Mouse (Mus musculus): Measurements from ENCODE around the gene Cops2. TPM values are rescaled to one million over a fixed set of nuclear protein-coding genes. Genes with fewer than 3 reads are reported as not detected.

The Cops2 gene
- polyA plus RNA-seq, 1 experiment from 2014 or later: 58.0 TPM

- Histone ChIP-seq H3K9ac (replicated peaks) (peak overlapping the region; percentile 57), H3K36me3 (no peaks in the 10 kb centered on the region; the same call in 1 of the 2 replicates), H3K4me3 (replicated peaks) (peak overlapping the region; percentile 54), H3K4me2 (peak overlapping the region; percentile 73), H3K27me3 (replicated peaks) (no peaks in the 10 kb centered on the region), H3K9me3 (replicated peaks) (no peaks in the 10 kb centered on the region), H3K27ac (replicated peaks) (peak overlapping the region; percentile 60; the same call in 1 of the 2 replicates), H3K4me1 (peaks cover 17% of the 10 kb centered on the region)
- peak; percentile 90 for ATAC-seq (ENCODE audit: low FRiP score)
- 10% methylated on average over 23 of the region's 23 CpGs for WGBS
Observed at GRCm38 (mm10) chr2:125866058-125866740, 7.3 kb upstream of the Cops2 start.

- Histone ChIP-seq H3K36me3 (no peaks in the 10 kb centered on the region; the same call in 1 of the 2 replicates), H3K27me3 (replicated peaks) (no peaks in the 10 kb centered on the region), H3K27ac (replicated peaks) (peak overlapping the region; percentile 60; the same call in 1 of the 2 replicates), H3K4me2 (peak overlapping the region; percentile 73), H3K4me3 (replicated peaks) (peak overlapping the region; percentile 54), H3K9ac (replicated peaks) (no peak overlapping the region), H3K4me1 (peaks cover 17% of the 10 kb centered on the region), H3K9me3 (replicated peaks) (no peaks in the 10 kb centered on the region)
- no peak for ATAC-seq (ENCODE audit: low FRiP score)
Observed at GRCm38 (mm10) chr2:125865585-125865984, 6.6 kb upstream of the Cops2 start.

- H3K9me3 ChIP-seq (replicated peaks): no peaks in the 10 kb centered on the region
- H3K4me3 ChIP-seq (replicated peaks): no peak overlapping the region
- ATAC-seq (ENCODE audit: low FRiP score): no peak
- H3K4me2 ChIP-seq: no peak overlapping the region
- H3K27me3 ChIP-seq (replicated peaks): no peaks in the 10 kb centered on the region
- H3K36me3 ChIP-seq: no peaks in the 10 kb centered on the region
- H3K9ac ChIP-seq (replicated peaks): no peak overlapping the region
- no peak overlapping the region for H3K27ac ChIP-seq (replicated peaks)
- peaks cover 19% of the 10 kb centered on the region for H3K4me1 ChIP-seq
- WGBS: 97% methylated on average over 1 of the region's 1 CpGs
Observed at GRCm38 (mm10) chr2:125864551-125864950, 5.6 kb upstream of the Cops2 start.

- H3K4me3 ChIP-seq (replicated peaks): no peak overlapping the region
- ATAC-seq (ENCODE audit: low FRiP score): no peak
- no peaks in the 10 kb centered on the region for H3K27me3 ChIP-seq (replicated peaks)
- no peak overlapping the region for H3K4me2 ChIP-seq
- no peaks in the 10 kb centered on the region for H3K36me3 ChIP-seq
- 82% methylated on average over 3 of the region's 3 CpGs for WGBS
- H3K9ac ChIP-seq (replicated peaks): no peak overlapping the region
- H3K27ac ChIP-seq (replicated peaks): no peak overlapping the region
- H3K4me1 ChIP-seq: peaks cover 19% of the 10 kb centered on the region
- H3K9me3 ChIP-seq (replicated peaks): no peaks in the 10 kb centered on the region
Observed at GRCm38 (mm10) chr2:125863799-125864198, 4.9 kb upstream of the Cops2 start.

GRCm38 (mm10) chr2:125857707-125858106 lies 1.2 kb downstream of the Cops2 start:
- no peaks in the 10 kb centered on the region for H3K36me3 ChIP-seq
- ATAC-seq (ENCODE audit: low FRiP score): no peak
- 0 out of 2 replicates have a peak overlapping the region, but pooled peaks have one; percentile 99 for H3K9ac ChIP-seq (replicated peaks)
- H3K27ac ChIP-seq (replicated peaks): no peak overlapping the region
- peaks cover 18% of the 10 kb centered on the region for H3K4me1 ChIP-seq
- WGBS: 57% methylated on average over 3 of the region's 3 CpGs
- H3K27me3 ChIP-seq (replicated peaks): no peaks in the 10 kb centered on the region
- H3K4me2 ChIP-seq: peak overlapping the region; percentile 76
- no peaks in the 10 kb centered on the region for H3K9me3 ChIP-seq (replicated peaks)
- peak overlapping the region; percentile 98 for H3K4me3 ChIP-seq (replicated peaks)

- peaks cover 4% of the 10 kb centered on the region; the same call in 1 of the 2 replicates for H3K4me1 ChIP-seq
- 89% methylated on average over 2 of the region's 2 CpGs for WGBS
- peaks cover 15% of the 10 kb centered on the region for H3K36me3 ChIP-seq
- H3K27me3 ChIP-seq (replicated peaks): no peaks in the 10 kb centered on the region
- H3K27ac ChIP-seq (replicated peaks): no peak overlapping the region
- H3K9me3 ChIP-seq (replicated peaks): no peaks in the 10 kb centered on the region
- H3K4me3 ChIP-seq (replicated peaks): no peak overlapping the region
- H3K4me2 ChIP-seq: no peak overlapping the region
- ATAC-seq (ENCODE audit: low FRiP score): no peak
- H3K9ac ChIP-seq (replicated peaks): no peak overlapping the region
Observed at GRCm38 (mm10) chr2:125851237-125851636, 7.7 kb downstream of the Cops2 start.

- no peak for ATAC-seq (ENCODE audit: low FRiP score)
- WGBS: 25% methylated on average over 2 of the region's 2 CpGs
- Histone ChIP-seq H3K4me1 (no peaks in the 10 kb centered on the region), H3K36me3 (peaks cover 61% of the 10 kb centered on the region), H3K27ac (replicated peaks) (no peak overlapping the region), H3K27me3 (replicated peaks) (no peaks in the 10 kb centered on the region), H3K4me3 (replicated peaks) (no peak overlapping the region), H3K9ac (replicated peaks) (no peak overlapping the region), H3K4me2 (no peak overlapping the region), H3K9me3 (replicated peaks) (no peaks in the 10 kb centered on the region)
Observed at GRCm38 (mm10) chr2:125838708-125839284, 20.1 kb downstream of the Cops2 start.

- Histone ChIP-seq H3K36me3 (peaks cover 63% of the 10 kb centered on the region), H3K9me3 (replicated peaks) (no peaks in the 10 kb centered on the region), H3K4me1 (no peaks in the 10 kb centered on the region), H3K27me3 (replicated peaks) (no peaks in the 10 kb centered on the region), H3K4me3 (replicated peaks) (no peak overlapping the region), H3K4me2 (no peak overlapping the region), H3K9ac (replicated peaks) (no peak overlapping the region), H3K27ac (replicated peaks) (no peak overlapping the region)
- 97% methylated on average over 7 of the region's 7 CpGs for WGBS
- no peak for ATAC-seq (ENCODE audit: low FRiP score)
Observed at GRCm38 (mm10) chr2:125838091-125838490, 20.8 kb downstream of the Cops2 start.

GRCm38 (mm10) chr2:125829924-125830323 lies 29.0 kb downstream of the Cops2 start:
- Histone ChIP-seq H3K27me3 (replicated peaks) (no peaks in the 10 kb centered on the region), H3K27ac (replicated peaks) (no peak overlapping the region), H3K9me3 (replicated peaks) (no peaks in the 10 kb centered on the region), H3K9ac (replicated peaks) (no peak overlapping the region), H3K36me3 (peaks cover 37% of the 10 kb centered on the region), H3K4me1 (no peaks in the 10 kb centered on the region), H3K4me3 (replicated peaks) (no peak overlapping the region), H3K4me2 (no peak overlapping the region)
- ATAC-seq (ENCODE audit: low FRiP score): no peak
- 97% methylated on average over 2 of the region's 2 CpGs for WGBS

- Histone ChIP-seq H3K9me3 (replicated peaks) (no peaks in the 10 kb centered on the region), H3K27me3 (replicated peaks) (no peaks in the 10 kb centered on the region), H3K4me1 (no peaks in the 10 kb centered on the region), H3K4me3 (replicated peaks) (no peak overlapping the region), H3K4me2 (no peak overlapping the region), H3K9ac (replicated peaks) (no peak overlapping the region), H3K27ac (replicated peaks) (no peak overlapping the region), H3K36me3 (peaks cover 20% of the 10 kb centered on the region)
- 92% methylated on average over 4 of the region's 4 CpGs for WGBS
- ATAC-seq (ENCODE audit: low FRiP score): no peak
Observed at GRCm38 (mm10) chr2:125827898-125828297, 31.0 kb downstream of the Cops2 start.

- Histone ChIP-seq H3K27ac (replicated peaks) (no peak overlapping the region), H3K36me3 (peaks cover 5% of the 10 kb centered on the region; the same call in 1 of the 2 replicates), H3K4me2 (no peak overlapping the region), H3K4me3 (replicated peaks) (no peak overlapping the region), H3K9ac (replicated peaks) (no peak overlapping the region), H3K4me1 (no peaks in the 10 kb centered on the region), H3K9me3 (replicated peaks) (no peaks in the 10 kb centered on the region), H3K27me3 (replicated peaks) (no peaks in the 10 kb centered on the region)
- WGBS: 34% methylated on average over 4 of the region's 4 CpGs
- ATAC-seq (ENCODE audit: low FRiP score): no peak
Observed at GRCm38 (mm10) chr2:125826201-125826600, 32.7 kb downstream of the Cops2 start.

- Histone ChIP-seq H3K9ac (replicated peaks) (no peak overlapping the region), H3K4me1 (no peaks in the 10 kb centered on the region), H3K9me3 (replicated peaks) (no peaks in the 10 kb centered on the region), H3K27ac (replicated peaks) (no peak overlapping the region), H3K36me3 (no peaks in the 10 kb centered on the region), H3K4me2 (no peak overlapping the region), H3K27me3 (replicated peaks) (no peaks in the 10 kb centered on the region), H3K4me3 (replicated peaks) (no peak overlapping the region)
- 86% methylated on average over 4 of the region's 4 CpGs for WGBS
- no peak for ATAC-seq (ENCODE audit: low FRiP score)
Observed at GRCm38 (mm10) chr2:125820397-125820796, 38.5 kb downstream of the Cops2 start.
